Mouse (Mus musculus) layer of hippocampus, postnatal 36 days (tissue): ENCODE measurements around the gene Rasgrp1. TPM values are rescaled to one million over a fixed set of nuclear protein-coding genes. Genes with fewer than 3 reads are reported as not detected.

Source experiments
- DNase-seq, 2 experiments: peaks; one replicate each; pipeline ENCODE4 v3.0.0; 2022
- total RNA-seq, 2 experiments: library from RNA; stranded (reverse); gene quantifications; 2 replicates each; pipeline ENCODE4 v1.2.3; 2021

Gene Rasgrp1
- total RNA-seq: 100 to 1,000 TPM; 360 to 401 TPM

DNA sequence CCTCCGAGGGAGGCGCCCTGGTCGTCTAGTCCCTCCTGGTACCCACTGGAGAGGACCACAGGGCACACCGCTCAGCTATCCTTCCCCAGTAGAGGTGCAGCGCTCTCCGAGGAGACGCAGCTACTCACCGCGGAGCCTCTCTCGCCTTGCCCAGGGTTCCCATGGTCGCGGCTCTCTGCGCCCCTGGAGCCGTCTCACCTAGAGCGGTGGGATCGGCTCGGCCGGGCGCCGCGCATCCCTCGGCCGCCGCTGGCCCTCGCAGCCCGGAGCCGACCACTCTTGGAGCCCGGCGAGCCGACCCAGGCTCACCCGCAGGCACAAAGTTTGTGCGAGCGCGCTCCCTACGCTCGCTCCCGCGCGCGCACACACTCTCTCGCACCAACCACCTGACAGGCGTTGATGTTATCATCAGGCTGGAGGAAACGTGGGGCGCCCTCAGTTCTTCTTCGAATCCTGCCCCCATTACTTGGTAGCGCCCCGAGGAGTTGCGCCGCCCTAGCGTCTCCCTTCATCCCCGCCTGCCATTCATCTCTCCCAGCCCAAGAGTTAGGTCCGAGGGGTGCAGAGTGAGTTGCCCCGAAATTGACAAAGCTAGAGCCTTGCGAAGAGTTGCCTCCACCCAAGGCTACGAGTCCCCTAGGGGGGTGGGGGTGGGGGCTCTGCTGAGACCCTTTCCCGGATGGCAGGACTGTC, at the start of gene Rasgrp1:
Rasgrp1 (minus strand) TSS at position 455 of the 693 bp plus-strand sequence.
- peak; percentile 57 to 61 for DNase-seq

- DNase-seq: peak in 1 of 2 experiments; percentile 19
These were observed 47.4 kb upstream of the Rasgrp1 start for GRCm38 (mm10) chr2:117389925-117390892.

- DNase-seq: no peak
These were observed 46.7 kb upstream of the Rasgrp1 start for GRCm38 (mm10) chr2:117389460-117389859.

GRCm38 (mm10) chr2:117388121-117388520, 45.3 kb upstream of the Rasgrp1 start:
- no peak for DNase-seq

DNA sequence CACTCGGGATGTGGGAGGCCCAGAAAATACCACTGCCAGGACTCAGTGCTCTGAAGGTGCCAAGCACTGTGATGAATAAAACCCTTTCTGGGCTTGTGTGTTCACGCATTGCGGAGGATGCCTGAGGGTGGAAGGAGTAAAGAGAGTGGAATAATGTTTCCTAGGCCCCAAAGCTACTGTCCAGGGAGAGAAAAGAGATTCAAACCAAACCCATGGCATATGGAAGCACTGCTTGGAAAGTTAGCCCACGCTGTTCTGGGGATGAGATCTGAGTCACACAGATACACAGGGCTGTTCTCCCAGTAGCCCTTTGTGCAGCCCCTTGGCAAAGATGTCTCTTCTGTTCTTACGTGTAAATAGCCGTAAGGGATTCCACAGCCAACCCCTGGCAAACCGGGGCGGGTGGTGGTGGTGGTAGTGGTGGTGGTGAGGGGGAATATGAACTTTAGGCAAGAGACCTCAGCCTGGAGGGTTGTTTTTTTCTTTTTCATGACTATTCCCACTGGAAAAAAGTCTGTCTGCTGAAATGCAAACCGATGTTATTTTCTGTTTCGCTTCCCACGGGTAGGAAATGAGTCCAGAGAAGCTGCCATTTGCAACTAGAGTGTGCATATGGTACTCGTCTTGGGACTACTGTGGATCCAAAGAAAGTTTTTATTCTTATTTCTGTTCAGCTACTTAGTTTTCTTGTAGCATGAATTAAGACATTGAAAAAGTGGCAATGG, 44.3 kb upstream of the Rasgrp1 start:
- DNase-seq: peak; percentile 48 to 58

DNA sequence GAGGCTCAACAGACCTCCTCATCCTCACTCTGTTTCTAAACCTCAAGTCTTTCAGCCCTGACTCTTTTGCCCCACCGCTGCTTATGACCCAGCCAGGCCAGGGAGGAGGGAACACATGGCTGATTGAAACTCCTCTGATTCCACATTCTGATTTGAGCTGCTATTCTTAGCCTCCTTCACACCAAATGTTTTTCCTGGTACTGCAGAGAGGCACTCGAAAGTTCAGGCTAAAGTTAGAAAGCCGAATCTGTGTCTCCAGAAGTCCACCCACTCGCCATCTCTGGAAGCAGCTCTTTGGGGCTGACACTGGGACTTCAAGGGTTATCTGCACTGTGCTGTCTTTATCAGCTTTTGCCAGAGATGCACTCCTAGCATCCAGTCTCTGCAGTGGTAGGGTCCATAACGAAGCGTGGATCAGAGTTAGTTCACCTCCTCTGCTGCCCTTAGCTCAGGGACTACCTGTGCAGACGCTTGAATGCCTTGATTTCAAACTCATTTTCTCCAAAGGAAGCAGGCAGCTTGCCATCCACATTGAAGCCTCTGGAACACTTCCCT, 43.3 kb upstream of the Rasgrp1 start:
- peak; percentile 25 to 41 for DNase-seq

GRCm38 (mm10) chr2:117381314-117381713, 38.5 kb upstream of the Rasgrp1 start:
- DNase-seq: peak; percentile 30 to 35

GRCm38 (mm10) chr2:117374293-117374830, 31.6 kb upstream of the Rasgrp1 start:
- DNase-seq: no peak

GRCm38 (mm10) chr2:117371706-117372105, 28.9 kb upstream of the Rasgrp1 start:
- no peak for DNase-seq

- DNase-seq: peak; percentile 10 to 15
These were observed 23.7 kb upstream of the Rasgrp1 start for GRCm38 (mm10) chr2:117366478-117366877.

GRCm38 (mm10) chr2:117364056-117364455, 21.3 kb upstream of the Rasgrp1 start:
- no peak for DNase-seq

- DNase-seq: no peak
These were observed 15.1 kb upstream of the Rasgrp1 start for GRCm38 (mm10) chr2:117357939-117358338.

GRCm38 (mm10) chr2:117352305-117353123, 9.7 kb upstream of the Rasgrp1 start:
- DNase-seq: no peak

DNA sequence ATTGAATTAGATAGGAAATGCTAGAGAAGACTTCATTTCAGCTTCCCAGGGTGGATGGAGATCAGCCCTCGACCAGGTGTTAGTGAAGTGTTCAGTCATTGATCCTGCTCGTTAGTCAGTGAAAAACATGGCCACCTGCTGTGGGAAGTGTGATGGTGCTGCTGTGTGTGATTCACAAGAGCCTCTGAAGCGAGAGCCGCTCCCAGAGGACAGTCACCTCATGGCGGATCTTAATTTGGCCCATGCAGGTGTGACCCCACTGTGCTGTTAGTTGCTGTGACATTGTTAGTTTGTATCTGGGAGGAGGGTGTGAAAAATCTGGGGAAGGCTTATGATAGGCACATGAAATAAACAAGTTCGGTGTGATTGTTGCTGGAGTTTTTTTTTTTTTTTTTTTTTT, 7.3 kb upstream of the Rasgrp1 start:
- no peak for DNase-seq

GRCm38 (mm10) chr2:117343240-117343624, 431 bp upstream of the Rasgrp1 start:
- DNase-seq: no peak

DNA sequence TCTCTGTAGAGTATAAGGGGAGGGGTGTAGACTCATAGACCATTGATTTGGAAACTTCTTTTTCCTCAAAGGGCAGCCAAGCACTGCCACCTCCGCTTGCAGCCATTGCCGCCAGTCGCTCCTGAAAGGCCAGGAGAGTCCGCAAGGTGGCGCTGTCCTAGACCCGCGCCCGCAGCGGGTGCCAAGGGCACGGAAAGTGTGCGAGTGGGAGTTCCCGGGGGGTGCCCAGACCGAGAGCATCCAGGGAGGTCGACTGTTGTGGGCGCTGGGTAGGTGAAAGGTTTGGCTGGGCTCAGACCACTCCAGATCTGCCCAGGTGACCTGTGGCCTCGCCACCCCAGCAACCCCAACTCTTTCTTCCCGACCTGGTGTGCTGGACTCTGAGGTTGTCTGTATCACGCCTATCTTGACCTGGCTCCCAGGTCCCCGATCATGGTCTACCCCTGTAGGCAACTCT, 683 bp downstream of the Rasgrp1 start:
- peak; percentile 75 to 81 for DNase-seq

DNA sequence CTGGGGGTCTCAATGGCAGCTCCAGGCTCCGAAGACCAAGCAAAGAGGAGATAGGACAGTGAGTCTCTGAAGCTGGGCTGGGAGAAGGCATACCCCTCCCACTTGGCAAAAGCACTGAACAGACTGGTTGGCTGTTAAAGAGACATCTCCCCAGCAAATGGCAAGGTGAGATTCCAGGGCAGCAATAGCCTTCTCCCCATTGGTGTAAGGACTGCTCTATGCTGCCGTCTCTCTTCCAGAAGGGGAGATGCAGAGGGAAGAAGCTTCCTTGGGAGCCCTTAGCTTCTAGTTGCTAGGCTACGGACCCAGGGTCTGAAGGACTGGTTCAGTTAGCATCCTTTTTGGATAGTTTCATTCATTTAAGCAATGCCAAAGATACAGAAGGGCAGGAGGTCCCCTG, 4.3 kb downstream of the Rasgrp1 start:
- DNase-seq: peak in 1 of 2 experiments; percentile 12

DNA sequence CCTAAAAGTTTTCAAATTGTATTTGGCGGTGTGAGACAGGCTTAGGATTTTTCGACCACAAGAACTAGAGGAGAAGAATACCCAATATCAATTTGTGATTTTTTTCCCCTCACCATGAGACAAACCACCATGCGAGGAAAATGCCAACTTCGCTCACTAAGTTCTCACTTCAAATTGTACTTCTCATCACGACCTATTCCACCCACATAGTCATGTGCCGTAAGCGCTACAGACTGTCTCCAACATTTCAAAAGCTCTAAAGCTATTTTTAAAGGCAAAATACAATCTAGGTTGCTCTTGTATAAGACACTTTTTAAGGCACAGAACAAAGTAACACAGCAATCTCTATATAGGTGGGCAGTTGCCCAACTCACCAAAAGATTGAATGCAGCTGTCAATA, 4.9 kb downstream of the Rasgrp1 start:
- DNase-seq: no peak

DNA sequence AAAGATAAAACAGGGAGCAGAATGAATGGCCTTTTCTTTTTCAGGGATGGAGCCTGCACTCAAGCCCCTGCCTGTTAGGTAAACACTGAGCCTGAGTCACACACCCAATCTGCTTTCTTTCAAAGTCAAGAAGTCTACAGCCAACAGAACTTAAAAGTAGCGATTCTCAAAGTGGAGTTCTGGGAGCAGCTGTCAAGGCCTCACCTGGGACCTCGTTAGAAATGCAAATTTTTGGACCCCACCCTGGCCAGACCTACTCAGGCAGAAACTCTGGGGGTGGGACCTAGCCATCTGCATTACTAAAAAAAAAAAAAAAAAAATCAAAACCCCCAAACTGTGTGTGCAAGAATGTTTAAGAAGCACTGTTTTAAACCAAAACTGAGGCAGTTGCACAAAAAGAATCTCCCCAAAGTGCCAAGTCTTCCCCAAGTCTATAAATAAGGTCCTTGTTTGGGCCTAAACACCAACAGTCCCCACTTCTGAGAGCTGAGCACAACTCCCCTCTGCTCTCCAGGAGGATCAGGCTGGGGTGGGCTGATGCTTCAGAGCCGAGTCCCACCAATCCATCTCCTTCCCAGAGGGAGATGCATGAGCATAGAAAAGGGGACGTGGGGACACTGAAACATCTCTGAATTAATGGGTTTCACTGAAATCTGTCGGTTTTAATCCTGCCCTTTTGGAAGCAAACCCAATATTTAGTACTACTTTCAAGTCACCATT, 5.7 kb downstream of the Rasgrp1 start:
- no peak for DNase-seq

GRCm38 (mm10) chr2:117335552-117336188, 7.1 kb downstream of the Rasgrp1 start:
- no peak for DNase-seq
